Mouse (Mus musculus): ENCODE measurements around the gene Prss29. TPM values are rescaled to one million over a fixed set of nuclear protein-coding genes. Genes with fewer than 3 reads are reported as not detected.

Gene Prss29
- not detected for polyA plus RNA-seq (2014; fragmentation: Illumina TruSeq; extraction: RNeasy Lipid Tissue Mini Kit (QIAGEN cat#74804); ENCODE audit: insufficient read depth, low read depth, low replicate concordance)

GRCm38 (mm10) chr17:25318354-25318753, at the start of gene Prss29:
TSS of gene Prss29 (plus strand) at chr17:25318654.

GRCm38 (mm10) chr17:25274571-25275346, 43.7 kb upstream of the Prss29 start, which contains the start of gene Ube2i:
TSS of gene Ube2i (minus strand) at chr17:25274622.

GRCm38 (mm10) chr17:25298094-25298493, 20.4 kb upstream of the Prss29 start, which contains the start of gene Prss34:
TSS of gene Prss34 (plus strand) at chr17:25298394.

GRCm38 (mm10) chr17:25308346-25308745, 10.1 kb upstream of the Prss29 start, which contains the start of gene Prss28:
TSS of gene Prss28 (plus strand) at chr17:25308646.

GRCm38 (mm10) chr17:25345462-25345861, 27.0 kb downstream of the Prss29 start, which contains the start of gene Tpsab1:
TSS of gene Tpsab1 (minus strand) at chr17:25345562.

GRCm38 (mm10) chr17:25366005-25366404, 47.6 kb downstream of the Prss29 start, which contains the start of gene Tpsb2:
TSS of gene Tpsb2 (plus strand) at chr17:25366305.

GRCm38 (mm10) chr17:25368973-25369372, 50.5 kb downstream of the Prss29 start, which contains the start of gene Tpsg1:
TSS of gene Tpsg1 (plus strand) at chr17:25369273.

Other genes with a start within 250 kb of the Prss29 start
- 141 TPM for gene Tmem204, start 235.1 kb upstream of the Prss29 start, polyA plus RNA-seq (2014; fragmentation: Illumina TruSeq; extraction: RNeasy Lipid Tissue Mini Kit (QIAGEN cat#74804); ENCODE audit: insufficient read depth, low read depth, low replicate concordance)
- gene Telo2, start 202.7 kb upstream of the Prss29 start, polyA plus RNA-seq (2014; fragmentation: Illumina TruSeq; extraction: RNeasy Lipid Tissue Mini Kit (QIAGEN cat#74804); ENCODE audit: insufficient read depth, low read depth, low replicate concordance) = 11.7 TPM
- not detected for gene Ptx4, start 197.9 kb upstream of the Prss29 start, polyA plus RNA-seq (2014; fragmentation: Illumina TruSeq; extraction: RNeasy Lipid Tissue Mini Kit (QIAGEN cat#74804); ENCODE audit: insufficient read depth, low read depth, low replicate concordance)
- gene Clcn7, start 185.3 kb upstream of the Prss29 start, polyA plus RNA-seq (2014; fragmentation: Illumina TruSeq; extraction: RNeasy Lipid Tissue Mini Kit (QIAGEN cat#74804); ENCODE audit: insufficient read depth, low read depth, low replicate concordance) = 13.7 TPM
- gene Ccdc154, start 156.2 kb upstream of the Prss29 start, polyA plus RNA-seq (2014; fragmentation: Illumina TruSeq; extraction: RNeasy Lipid Tissue Mini Kit (QIAGEN cat#74804); ENCODE audit: insufficient read depth, low read depth, low replicate concordance) = not detected
- 3.1 TPM for gene Gm38655, start 143.2 kb upstream of the Prss29 start, polyA plus RNA-seq (2014; fragmentation: Illumina TruSeq; extraction: RNeasy Lipid Tissue Mini Kit (QIAGEN cat#74804); ENCODE audit: insufficient read depth, low read depth, low replicate concordance)
- gene BC003965, start 134.1 kb upstream of the Prss29 start, polyA plus RNA-seq (2014; fragmentation: Illumina TruSeq; extraction: RNeasy Lipid Tissue Mini Kit (QIAGEN cat#74804); ENCODE audit: insufficient read depth, low read depth, low replicate concordance) = 13.3 TPM
- 11.2 TPM for gene Unkl, start 130.3 kb upstream of the Prss29 start, polyA plus RNA-seq (2014; fragmentation: Illumina TruSeq; extraction: RNeasy Lipid Tissue Mini Kit (QIAGEN cat#74804); ENCODE audit: insufficient read depth, low read depth, low replicate concordance)
- gene Gnptg, start 78.5 kb upstream of the Prss29 start, polyA plus RNA-seq (2014; fragmentation: Illumina TruSeq; extraction: RNeasy Lipid Tissue Mini Kit (QIAGEN cat#74804); ENCODE audit: insufficient read depth, low read depth, low replicate concordance) = 49.7 TPM
- gene Tsr3, start 78.5 kb upstream of the Prss29 start, polyA plus RNA-seq (2014; fragmentation: Illumina TruSeq; extraction: RNeasy Lipid Tissue Mini Kit (QIAGEN cat#74804); ENCODE audit: insufficient read depth, low read depth, low replicate concordance) = 13.7 TPM
- gene Baiap3, start 62.3 kb upstream of the Prss29 start, polyA plus RNA-seq (2014; fragmentation: Illumina TruSeq; extraction: RNeasy Lipid Tissue Mini Kit (QIAGEN cat#74804); ENCODE audit: insufficient read depth, low read depth, low replicate concordance) = 6.2 TPM
- 148 TPM for gene Ube2i, start 44.0 kb upstream of the Prss29 start, polyA plus RNA-seq (2014; fragmentation: Illumina TruSeq; extraction: RNeasy Lipid Tissue Mini Kit (QIAGEN cat#74804); ENCODE audit: insufficient read depth, low read depth, low replicate concordance)
- not detected for gene Prss34, start 20.3 kb upstream of the Prss29 start, polyA plus RNA-seq (2014; fragmentation: Illumina TruSeq; extraction: RNeasy Lipid Tissue Mini Kit (QIAGEN cat#74804); ENCODE audit: insufficient read depth, low read depth, low replicate concordance)
- gene Prss28, start 10.0 kb upstream of the Prss29 start, polyA plus RNA-seq (2014; fragmentation: Illumina TruSeq; extraction: RNeasy Lipid Tissue Mini Kit (QIAGEN cat#74804); ENCODE audit: insufficient read depth, low read depth, low replicate concordance) = not detected
- not detected for gene Tpsab1, start 26.9 kb downstream of the Prss29 start, polyA plus RNA-seq (2014; fragmentation: Illumina TruSeq; extraction: RNeasy Lipid Tissue Mini Kit (QIAGEN cat#74804); ENCODE audit: insufficient read depth, low read depth, low replicate concordance)
- gene Tpsb2, start 47.7 kb downstream of the Prss29 start, polyA plus RNA-seq (2014; fragmentation: Illumina TruSeq; extraction: RNeasy Lipid Tissue Mini Kit (QIAGEN cat#74804); ENCODE audit: insufficient read depth, low read depth, low replicate concordance) = 2.1 TPM
- gene Tpsg1, start 50.6 kb downstream of the Prss29 start, polyA plus RNA-seq (2014; fragmentation: Illumina TruSeq; extraction: RNeasy Lipid Tissue Mini Kit (QIAGEN cat#74804); ENCODE audit: insufficient read depth, low read depth, low replicate concordance) = not detected
- 0.41 TPM for gene Cacna1h, start 115.1 kb downstream of the Prss29 start, polyA plus RNA-seq (2014; fragmentation: Illumina TruSeq; extraction: RNeasy Lipid Tissue Mini Kit (QIAGEN cat#74804); ENCODE audit: insufficient read depth, low read depth, low replicate concordance)
- 8.8 TPM for gene Tekt4, start 136.0 kb downstream of the Prss29 start, polyA plus RNA-seq (2014; fragmentation: Illumina TruSeq; extraction: RNeasy Lipid Tissue Mini Kit (QIAGEN cat#74804); ENCODE audit: insufficient read depth, low read depth, low replicate concordance)
- not detected for gene Sstr5, start 178.6 kb downstream of the Prss29 start, polyA plus RNA-seq (2014; fragmentation: Illumina TruSeq; extraction: RNeasy Lipid Tissue Mini Kit (QIAGEN cat#74804); ENCODE audit: insufficient read depth, low read depth, low replicate concordance)

Data from lung, adult 10 weeks (tissue).